Mouse (Mus musculus): Measurements from ENCODE around the gene Astn2.

Astn2 gene

DNA sequence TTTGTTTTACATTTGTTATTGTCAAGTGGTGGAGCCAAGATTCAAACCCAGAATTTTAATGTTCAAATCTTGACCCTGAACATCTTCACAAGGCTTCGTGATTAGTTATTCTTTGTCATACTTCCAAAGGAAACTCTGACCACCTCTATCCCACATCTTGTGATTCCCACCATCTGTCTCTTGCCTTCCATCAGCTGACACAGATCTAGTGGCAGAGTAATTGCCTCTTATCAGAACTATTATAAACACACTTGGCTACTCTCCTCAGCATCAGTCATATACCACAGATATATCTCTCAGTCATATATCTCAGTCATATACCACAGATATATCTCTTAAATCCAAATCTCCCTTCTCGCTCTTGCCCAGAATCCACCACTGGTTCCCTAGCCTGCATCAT, 983.1 kb downstream of the Astn2 start:
- DNase-seq (ENCODE audit: low spot score in 2 of 2), result no peak

DNA sequence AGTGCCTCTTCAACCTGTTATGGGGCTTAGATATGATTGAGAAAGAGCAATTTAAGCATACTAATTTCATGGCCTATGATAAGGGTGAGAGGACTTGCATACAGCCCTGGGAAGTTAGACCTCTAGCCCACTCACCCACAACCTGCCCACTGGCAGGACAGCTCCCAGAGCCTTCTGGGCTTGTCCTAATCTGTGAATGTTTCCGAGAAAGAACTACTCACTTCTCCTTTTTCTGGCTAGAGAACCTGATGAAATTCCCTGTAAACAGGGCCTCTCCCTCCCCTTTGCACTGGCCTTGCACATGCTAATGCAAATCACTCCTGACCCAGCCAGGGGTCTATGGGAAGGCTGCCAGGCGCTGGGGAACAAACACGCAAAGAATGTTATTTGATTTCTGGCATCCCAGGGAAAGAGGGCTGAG, 983.9 kb downstream of the Astn2 start:
- DNase-seq (ENCODE audit: low spot score in 2 of 2), result peak in 1 of 2 experiments; percentile 20

DNA sequence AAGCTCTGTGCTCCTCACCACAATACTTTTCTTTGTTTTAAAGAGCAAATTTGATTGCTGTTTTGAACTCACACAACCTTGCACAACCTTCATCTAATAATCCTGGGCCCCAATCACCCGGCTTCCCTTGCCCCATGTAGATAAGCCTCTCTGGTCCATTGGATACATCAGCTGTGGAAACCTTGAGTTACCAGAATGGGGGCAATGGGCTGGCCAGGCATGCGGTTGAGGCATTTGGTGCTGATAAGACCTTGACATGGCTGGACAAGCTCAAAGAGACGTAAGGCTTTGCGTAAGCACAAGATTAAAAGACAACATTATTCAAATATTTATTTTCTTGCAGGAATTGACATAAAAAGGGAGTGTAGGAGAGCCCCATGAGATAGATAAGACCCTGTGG, 988.9 kb downstream of the Astn2 start:
- DNase-seq (ENCODE audit: low spot score in 2 of 2), result no peak

DNA sequence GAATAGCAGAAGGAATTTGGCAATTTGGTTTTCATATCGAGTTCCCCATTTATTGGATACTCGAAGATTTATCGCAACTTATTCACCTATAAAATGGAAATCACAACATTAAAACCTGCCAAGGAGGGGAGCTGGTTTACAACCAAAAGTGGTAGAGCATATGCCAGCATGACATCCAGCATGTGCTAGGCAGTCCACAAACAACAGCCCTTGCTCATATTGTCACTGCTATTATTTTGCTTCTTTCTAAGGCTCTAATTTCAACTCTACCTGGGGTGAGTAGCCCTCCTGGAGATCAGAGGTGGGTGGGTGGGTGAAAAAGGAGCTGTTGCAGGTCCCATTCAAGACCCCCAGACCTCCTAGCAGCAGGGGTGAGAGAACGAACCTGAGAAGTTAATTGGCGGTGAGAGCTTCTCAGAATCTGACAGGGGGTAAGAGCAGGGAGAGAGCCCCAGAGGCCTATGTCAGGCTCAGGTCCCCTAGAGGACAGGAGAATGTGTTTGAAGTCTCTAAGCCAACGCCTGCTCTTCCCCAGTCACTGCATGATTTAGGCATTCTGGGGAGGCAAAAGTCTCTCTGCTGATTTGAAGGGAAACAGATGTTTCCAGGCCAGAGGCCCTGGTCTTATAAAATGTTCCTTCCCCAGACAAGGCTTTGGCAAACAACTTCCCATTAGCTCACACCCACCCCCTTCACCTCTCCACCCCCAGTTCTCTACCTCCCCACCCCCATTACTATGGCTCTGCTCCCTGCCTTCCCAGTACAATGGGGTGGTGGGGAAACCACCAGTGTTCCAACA, 1001.4 kb downstream of the Astn2 start:
- no peak for DNase-seq (ENCODE audit: low spot score in 2 of 2)

DNA sequence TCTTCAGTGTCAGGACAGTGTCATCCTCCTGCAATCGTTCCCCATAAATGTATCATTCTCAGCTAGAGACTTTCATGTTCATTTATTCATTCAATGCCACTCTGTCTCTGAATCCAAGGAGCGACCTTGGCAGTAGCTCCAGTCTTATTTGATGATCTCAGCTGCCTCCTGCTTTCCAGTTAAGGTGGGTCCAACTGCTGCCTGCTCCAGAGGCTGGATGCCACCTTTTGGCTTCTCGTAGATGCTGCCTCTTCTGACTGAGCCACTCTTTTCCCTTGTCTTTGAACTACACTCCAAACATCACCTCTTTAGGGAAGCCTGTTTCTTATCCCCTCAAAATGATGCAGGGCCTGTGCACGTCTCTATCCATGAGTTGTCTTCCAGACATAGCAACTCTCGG, 1002.1 kb downstream of the Astn2 start:
- DNase-seq (ENCODE audit: low spot score in 2 of 2), result no peak

DNA sequence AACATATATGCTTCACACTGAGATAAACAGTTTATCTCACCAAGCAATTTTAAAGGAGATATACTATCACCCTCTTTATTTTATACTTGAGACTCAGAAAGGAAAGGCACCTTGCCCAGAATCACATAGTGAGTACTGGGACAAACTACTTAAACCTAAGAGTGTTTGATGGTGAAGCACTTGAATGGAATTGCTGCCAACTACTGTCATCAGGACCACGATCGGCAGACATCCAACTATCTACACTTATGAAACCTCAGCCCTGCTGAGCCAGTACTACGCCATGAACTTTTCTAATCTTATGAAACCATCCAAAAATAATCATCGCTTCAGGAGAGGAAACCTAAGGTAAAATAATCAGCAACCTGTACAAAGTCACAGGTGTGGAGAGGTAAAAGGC, 1005.0 kb downstream of the Astn2 start:
- DNase-seq (ENCODE audit: low spot score in 2 of 2), result no peak

DNA sequence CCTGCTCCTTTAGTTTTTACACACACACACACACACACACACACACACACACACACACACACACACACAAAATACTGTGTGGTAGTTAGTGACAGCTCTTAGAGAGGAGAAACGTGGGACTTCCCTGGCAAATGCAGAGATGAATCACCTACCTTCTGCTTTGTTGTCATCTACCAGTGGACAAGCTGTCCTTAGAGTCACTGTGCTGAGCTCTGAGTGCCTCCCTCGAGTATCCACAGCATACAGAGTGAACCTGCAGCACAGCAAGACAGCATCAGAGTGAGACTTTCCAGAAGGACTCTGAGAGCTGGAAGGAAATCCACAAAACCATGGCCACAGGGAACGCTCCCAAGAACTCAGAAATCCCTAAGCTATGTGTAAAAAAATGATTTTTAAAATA, 1007.6 kb downstream of the Astn2 start:
- no peak for DNase-seq (ENCODE audit: low spot score in 2 of 2)

DNA sequence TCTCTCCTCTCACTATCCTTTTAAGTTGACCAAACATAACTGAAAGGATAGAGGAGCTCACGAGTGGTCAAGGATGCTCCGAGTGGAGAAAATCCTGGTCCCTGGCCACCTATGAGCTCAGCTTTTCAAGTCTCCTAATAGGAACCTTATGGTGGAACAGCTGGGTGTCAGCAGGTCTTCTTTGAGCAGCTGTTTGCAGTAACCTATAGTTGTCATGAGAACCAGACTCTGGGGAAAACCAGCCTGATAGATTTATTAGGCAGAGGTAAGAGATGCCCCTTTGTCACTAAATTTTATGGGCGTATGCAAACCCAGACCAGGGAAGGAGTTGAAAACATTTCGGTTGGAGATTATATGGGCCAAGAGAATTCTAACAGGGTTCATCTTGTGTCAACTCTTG, 1013.4 kb downstream of the Astn2 start:
- no peak for DNase-seq (ENCODE audit: low spot score in 2 of 2)

DNA sequence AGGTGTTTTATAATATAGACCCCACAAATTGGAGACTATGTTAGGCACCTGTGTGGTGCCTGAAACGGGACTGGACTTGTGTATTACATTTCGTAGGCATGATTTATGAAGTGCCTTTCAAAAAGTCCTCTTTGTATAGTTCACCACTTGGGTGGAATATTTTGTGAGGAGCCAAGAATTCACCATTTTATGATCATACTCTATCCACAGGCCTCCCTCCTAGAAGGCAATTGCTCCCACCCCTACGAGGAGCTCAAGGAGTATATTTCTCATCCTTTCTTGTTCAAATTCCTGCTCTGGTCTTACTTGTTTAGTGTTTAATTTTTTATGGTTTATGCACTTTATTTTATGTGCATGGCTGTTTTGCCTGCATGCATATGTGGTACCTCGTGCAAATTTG, 1021.3 kb downstream of the Astn2 start:
- DNase-seq (ENCODE audit: low spot score in 2 of 2), result no peak

DNA sequence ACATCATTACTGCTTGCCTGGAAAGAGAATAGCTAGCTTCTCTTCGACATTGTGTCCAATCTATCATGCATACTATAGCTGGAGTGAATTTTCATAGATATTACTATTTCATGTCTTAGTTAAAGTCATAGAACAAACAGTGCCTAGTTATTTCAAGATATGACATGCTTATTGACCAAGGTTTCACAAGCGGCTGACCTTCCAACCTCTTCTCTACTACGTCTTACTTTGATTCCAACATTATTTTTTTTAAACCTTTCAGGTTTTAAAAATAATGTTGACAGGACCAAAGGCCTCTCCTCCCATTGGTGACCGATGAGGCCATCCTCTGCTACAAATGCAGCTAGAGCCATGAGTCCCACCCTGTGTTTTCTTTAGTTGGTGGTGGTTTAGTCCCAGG, 1025.0 kb downstream of the Astn2 start:
- no peak for DNase-seq (ENCODE audit: low spot score in 2 of 2)

DNA sequence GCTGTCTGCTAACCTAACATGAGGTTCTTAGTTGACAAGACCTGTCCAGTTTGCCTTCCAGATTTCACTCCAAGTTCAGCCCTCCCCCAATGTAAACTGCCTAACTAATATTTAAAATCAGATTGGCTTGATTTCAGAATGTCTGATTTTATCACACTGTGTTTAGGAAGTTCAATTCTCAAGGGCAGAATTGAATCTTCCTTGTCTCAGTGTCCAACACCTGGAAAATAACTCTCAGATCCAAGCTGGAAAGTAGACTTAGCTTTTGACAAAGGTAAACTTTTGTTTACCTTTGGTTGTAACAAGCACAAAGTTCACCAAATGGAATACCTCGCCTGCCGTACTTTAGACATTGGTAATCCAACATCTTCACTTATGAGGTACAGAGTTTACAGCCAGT, 1027.8 kb downstream of the Astn2 start:
- no peak for DNase-seq (ENCODE audit: low spot score in 2 of 2)

DNA sequence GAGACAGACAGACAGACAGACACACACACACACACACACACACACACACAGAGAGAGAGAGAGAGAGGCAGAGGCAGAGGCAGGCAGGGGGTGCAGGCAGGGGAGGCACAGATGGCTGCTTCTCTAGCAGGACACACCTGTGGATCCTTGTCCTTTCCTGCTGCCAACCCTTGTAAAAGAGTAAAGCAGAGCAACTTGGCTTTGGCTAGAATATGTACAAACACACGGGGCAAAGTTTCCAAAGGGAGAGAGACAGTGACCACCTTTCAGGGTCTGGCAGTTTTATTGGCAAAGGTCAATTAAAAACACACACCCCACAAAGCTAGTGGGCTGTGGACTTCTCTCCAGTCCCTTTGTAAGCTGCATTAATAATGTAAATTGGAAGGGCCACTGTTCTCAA, 1030.6 kb downstream of the Astn2 start:
- no peak for DNase-seq (ENCODE audit: low spot score in 2 of 2)

DNA sequence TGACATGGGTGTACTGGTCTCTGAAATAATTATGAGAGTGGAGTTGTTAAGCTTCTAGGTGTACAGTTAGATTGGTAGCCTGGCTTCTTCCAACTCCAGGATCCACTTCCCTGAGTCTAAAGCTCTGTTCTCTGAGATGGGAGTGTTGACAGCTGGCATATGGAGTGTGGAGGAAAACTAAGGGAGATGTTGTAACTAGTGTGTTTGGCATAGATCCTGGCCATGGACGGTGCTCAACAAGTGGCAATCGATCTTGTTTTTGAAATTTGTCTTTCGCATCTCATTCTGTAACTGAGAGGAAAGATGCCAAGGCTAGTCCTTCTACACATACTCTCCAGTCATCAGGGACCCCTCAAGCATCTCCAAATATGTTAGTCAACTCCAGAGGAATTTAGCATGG, 1031.7 kb downstream of the Astn2 start:
- DNase-seq (ENCODE audit: low spot score in 2 of 2), result no peak

DNA sequence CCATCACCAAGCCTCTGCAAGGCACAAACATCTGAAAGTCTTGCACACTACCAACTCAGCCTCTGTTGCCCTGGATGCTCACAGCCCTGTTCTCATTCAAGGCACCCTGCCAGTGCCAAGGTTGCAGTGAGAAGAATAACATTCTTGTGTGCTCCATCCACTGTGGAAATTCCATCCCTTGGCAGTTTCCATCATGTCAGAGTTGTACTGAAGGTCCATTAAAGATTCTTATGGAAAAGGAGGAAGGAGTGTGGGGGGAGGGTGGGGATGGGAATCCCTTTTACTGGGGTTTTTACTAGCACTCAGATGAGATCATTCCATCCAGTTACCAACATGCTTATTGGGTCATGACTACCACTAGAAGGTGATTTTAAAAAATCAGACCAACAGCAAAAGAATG, 1037.3 kb downstream of the Astn2 start:
- DNase-seq (ENCODE audit: low spot score in 2 of 2), result no peak

DNA sequence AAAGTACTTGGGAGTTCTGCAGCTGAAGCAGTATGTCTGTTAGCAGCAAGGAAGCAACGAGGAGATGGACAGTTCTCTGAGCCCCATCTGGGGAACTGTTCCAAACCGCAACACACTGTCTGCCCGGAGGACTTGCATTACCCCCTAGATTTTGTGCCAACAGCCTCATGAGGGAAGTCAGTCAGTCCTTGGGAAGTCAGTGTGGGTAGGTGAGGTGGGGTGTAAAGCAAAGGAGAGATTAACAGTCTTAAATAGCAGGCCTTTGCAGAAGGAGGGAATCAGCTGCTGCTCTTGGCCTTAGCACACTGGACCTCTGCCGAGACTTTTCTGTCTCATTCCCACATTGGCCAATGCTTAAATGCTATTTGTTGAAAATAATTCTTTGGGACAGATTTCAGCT, 1049.8 kb downstream of the Astn2 start:
- no peak for DNase-seq (ENCODE audit: low spot score in 2 of 2)

DNA sequence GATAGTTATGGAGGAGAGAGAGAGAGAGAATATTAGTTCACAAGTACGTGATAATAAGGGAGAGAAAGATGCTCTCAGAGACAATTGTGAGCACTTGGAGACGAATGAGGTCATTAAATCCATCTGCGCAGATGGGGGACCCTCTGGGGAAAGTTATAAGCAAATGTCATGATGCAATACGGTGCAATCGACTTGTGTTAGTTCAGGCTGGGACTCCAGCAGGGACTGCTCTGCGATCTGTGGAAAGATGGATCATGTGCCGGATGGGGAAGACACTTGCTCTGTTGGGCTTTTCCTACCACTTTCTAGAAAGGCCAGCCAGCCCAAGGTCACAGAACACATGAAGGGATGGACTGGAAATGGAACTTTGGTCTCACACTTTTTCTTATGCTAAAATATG, 1053.9 kb downstream of the Astn2 start:
- DNase-seq (ENCODE audit: low spot score in 2 of 2), result no peak

DNA sequence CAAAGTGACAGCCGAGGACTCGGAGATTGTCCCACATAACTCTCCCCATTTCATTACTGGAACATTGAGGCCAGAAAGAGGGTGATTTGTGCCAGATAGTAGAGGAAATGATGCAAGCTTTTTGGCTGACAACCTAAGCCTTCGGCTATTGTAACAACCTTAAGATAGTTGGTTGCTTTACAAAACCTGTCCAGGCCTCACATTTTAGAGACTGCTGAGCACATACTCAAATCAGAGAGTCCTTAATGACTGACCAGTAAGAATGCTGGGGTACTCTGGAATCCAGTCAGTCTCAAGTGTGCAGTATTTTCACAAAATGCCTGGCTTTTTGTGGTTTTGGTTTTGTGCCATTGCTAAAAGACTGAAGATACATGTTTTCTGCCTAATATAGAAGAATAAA, 1062.6 kb downstream of the Astn2 start:
- no peak for DNase-seq (ENCODE audit: low spot score in 2 of 2)

DNA sequence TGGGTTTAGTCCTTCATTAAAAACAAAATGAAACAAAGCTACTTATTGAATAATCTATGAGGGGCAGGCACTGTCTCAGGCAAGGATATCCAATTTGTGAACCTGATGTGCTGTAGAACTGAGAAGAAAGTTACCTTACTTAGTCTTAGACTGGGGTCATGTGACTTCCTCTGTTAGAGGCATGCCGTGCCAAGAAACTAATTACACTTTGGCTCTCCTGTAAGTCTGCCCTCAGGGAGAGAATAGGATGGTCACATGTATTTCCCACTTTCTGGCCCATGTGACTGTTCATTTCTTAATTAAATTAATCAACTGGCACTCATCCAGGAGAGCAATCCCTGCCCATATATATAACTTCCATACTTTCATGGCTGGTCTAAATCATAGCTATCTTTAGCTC, 1070.7 kb downstream of the Astn2 start:
- no peak for DNase-seq (ENCODE audit: low spot score in 2 of 2)
